In genomic region chr5:53638647-53639046, GRCm38 (mm10) we compare ENCODE assay signal across 8 mouse cellular contexts.
DNase-seq lines count a peak whose midpoint lies in the region; ATAC-seq lines count a peak whose summit lies in the region.

No protein-coding gene starts in this region.

- H3K36me3 ChIP-seq in kidney, embryonic 15.5 days: peaks cover 23% of the 10 kb centered on the region
- H3K36me3 ChIP-seq in forebrain, embryonic 16.5 days (ENCODE audit: control insufficient read depth, insufficient read depth): peaks cover 8% of the 10 kb centered on the region

- H3K4me2 ChIP-seq in kidney, embryonic 15.5 days: no peak overlapping the region
- H3K4me2 ChIP-seq in forebrain, embryonic 16.5 days (ENCODE audit: low read length): no peak overlapping the region

- DNase-seq in adrenal gland, postnatal 14 days: peak; percentile 15
- DNase-seq in adrenal gland, adult 2 months: no peak
- peak; percentile 58 for DNase-seq in kidney, adult 9 months
- DNase-seq in 416B (ENCODE audit: low read depth): peak; percentile 64
- peak; percentile 20 for DNase-seq in forelimb bud, embryonic 11.5 days (ENCODE audit: low read depth, low spot score)
- no peak for DNase-seq in testis, postnatal 14 days (ENCODE audit: low spot score)

- H3K27ac ChIP-seq in kidney, embryonic 15.5 days: no peak overlapping the region
- H3K27ac ChIP-seq in forebrain, embryonic 16.5 days (ENCODE audit: low read length): no peak overlapping the region

- H3K9ac ChIP-seq in kidney, embryonic 15.5 days: no peak overlapping the region
- no peak overlapping the region for H3K9ac ChIP-seq in forebrain, embryonic 16.5 days (replicated peaks; ENCODE audit: low read depth, low read length)

- H3K27me3 ChIP-seq in kidney, embryonic 15.5 days: no peaks in the 10 kb centered on the region
- H3K27me3 ChIP-seq in forebrain, embryonic 16.5 days (replicated peaks; ENCODE audit: control insufficient read depth, insufficient read depth, low read length): no peaks in the 10 kb centered on the region

- H3K4me1 ChIP-seq in kidney, embryonic 15.5 days: no peaks in the 10 kb centered on the region
- no peaks in the 10 kb centered on the region for H3K4me1 ChIP-seq in forebrain, embryonic 16.5 days (replicated peaks; ENCODE audit: control insufficient read depth, insufficient read depth, low read length)

- WGBS in kidney, embryonic 15.5 days: 78% methylated on average over 3 of the region's 3 CpGs
- WGBS in forebrain, embryonic 16.5 days: 74% methylated on average over 3 of the region's 3 CpGs

- no peak overlapping the region for H3K4me3 ChIP-seq in kidney, embryonic 15.5 days (replicated peaks)
- no peak overlapping the region for H3K4me3 ChIP-seq in forebrain, embryonic 16.5 days (replicated peaks; ENCODE audit: low read length)

- no peaks in the 10 kb centered on the region for H3K9me3 ChIP-seq in kidney, embryonic 15.5 days (replicated peaks)
- no peaks in the 10 kb centered on the region for H3K9me3 ChIP-seq in forebrain, embryonic 16.5 days (ENCODE audit: control insufficient read depth, low read length)

- ATAC-seq in kidney, embryonic 15.5 days (replicated peaks; ENCODE audit: low FRiP score): no peak
- no peak for ATAC-seq in forebrain, embryonic 16.5 days

Comparison
In these comparisons a context has a peak if more than half of its experiments do, and no peak if none do; other contexts are left out.
1. DNase-seq: peak in adrenal gland, postnatal 14 days (single experiment), kidney, adult 9 months (single experiment), 416B (single experiment) and forelimb bud, embryonic 11.5 days (single experiment); none in adrenal gland, adult 2 months (single experiment) and testis, postnatal 14 days (single experiment).